Mouse (Mus musculus): ENCODE results near the gene Kcnd1.
"Not testable (repeated sequence)": the region's sequence is repeated elsewhere in the genome, so short reads cannot be mapped to it uniquely, and the experiment has no call there.

The Kcnd1 gene

DNA sequence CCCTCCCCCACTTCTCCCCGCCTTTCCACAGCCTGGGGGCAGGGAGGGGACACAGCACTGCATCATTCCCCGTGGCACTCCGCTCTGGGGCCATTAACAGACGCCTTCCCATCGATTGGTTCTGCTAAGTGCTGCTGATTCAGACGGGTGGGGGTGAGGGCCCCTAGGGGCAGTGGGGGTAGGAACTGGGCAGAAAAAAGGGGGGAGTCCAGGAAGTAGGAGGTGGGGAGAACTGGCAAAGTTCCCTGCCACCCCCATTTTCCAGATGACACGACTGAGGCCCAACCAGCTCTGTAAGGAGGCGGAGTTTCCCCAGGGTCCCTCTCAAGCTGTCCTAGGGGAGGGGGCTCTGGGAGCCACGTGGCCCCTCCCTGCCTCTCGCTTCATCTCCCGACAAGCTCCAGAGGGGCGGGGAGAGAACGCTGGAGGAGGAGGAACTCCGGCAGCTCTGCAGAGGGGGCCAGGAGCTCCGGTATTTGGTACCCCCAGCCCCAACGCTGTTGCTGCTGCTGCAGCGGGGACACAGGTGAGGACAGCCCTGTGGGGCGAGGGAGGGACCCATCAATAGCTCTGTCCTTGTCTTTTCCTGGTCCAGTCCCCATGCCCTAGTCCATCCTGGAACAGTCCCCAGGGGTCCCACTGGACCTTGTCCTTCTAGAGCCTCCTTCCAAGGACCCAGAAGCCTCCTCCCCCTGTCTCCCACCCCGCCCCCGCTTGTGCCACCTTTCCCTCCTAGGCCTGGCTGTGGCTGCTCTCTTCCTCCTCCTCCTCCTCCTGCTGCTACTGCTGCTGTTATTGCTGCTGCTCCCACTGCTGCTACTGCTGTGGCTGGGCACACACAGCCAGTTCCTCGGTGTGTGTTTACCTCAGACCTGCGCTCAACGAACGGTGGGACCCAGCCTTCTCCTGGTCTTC lies at the start of gene Kcnd1:
Gene Kcnd1 (plus strand): TSS at position 425 of the 915 bp plus-strand sequence.
- DNase-seq (ENCODE audit: low spot score), result peak; percentile 26

DNA sequence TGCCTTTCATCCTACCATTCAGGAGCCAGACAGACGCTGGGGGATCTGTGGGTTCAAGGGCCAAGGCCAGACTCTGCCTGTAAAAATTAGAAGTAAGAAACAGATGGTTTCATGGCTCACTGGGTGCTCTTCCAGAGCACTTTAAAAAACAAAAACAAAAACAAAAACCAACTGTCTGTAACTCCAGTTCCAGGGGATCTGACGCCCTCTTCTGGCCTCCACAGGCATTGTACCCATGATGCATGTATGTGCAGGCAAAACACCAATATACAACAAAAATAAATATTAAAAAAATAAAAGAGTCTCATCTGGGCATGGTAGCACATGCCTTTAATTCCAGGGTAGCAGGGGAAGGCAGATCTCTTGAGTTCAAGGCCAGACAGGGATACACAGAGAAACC lies 49.3 kb upstream of the Kcnd1 start:
- no peak for DNase-seq (ENCODE audit: low spot score)

DNA sequence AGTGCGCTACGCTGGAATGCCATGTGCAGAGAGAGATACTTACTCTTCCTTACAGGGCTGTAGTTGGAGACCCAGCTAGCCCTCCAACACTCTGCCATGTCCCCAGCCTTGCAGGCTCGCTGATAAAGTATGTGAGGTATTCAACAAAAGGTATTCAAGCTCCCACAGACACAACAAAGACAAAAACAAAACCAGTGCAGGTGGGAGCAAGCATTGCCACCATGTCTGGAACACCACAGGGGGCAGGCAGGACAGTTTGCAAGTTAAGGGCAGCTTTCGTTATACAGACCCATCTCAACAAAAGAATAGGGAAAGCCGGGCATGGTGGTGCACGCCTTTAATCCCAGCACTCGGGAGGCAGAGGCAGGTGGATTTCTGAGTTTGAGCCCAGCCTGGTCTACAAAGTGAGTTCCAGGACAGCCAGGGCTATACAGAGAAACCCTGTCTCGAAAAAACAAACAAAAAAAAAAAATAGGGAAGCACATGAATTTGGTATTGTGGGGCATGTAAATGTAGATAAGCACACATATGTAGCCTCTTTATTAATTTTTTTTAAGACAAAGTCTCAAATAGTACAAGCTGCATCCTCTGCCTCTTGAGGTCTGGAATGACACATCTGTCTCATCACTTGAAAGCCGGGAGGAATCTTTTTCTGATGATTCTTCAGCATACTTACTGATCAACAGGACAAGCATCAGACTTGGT lies 46.4 kb upstream of the Kcnd1 start:
- no peak for DNase-seq (ENCODE audit: low spot score)

DNA sequence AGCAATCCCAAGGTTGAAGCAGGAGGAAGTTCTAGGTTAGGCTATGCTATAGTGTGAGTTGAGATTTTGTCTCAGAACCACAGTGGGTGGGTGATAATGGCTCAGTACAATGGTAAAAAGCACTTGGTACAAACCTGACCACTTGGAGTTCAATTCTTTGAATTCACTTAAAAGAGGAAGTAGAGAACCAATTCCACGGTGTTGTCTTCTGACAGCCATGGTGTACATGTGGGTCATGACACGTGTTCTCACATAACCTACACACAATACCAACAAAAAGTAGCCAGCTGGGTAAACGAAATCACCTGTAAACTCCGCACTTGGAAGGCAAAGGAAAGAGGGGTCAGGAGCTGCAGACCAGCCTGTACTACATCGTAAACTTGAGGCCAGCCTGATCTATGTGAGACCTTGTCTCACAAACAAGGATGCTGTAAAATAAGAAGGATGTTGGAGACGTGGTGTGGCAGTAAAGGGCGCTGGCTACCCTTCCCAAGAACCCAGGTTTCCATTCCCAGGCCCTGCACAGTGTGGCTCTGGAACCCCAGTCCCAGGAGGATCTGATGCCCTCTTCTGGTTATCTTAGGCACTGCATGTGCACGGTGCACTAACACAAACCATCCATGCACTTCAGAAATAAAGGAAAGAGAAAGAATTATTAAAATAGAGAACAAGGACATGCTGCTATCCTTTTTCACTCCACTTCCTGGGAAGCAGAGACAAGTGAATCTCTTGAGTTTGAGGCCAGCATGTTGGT lies 45.6 kb upstream of the Kcnd1 start:
- DNase-seq (ENCODE audit: low spot score), result no peak

DNA sequence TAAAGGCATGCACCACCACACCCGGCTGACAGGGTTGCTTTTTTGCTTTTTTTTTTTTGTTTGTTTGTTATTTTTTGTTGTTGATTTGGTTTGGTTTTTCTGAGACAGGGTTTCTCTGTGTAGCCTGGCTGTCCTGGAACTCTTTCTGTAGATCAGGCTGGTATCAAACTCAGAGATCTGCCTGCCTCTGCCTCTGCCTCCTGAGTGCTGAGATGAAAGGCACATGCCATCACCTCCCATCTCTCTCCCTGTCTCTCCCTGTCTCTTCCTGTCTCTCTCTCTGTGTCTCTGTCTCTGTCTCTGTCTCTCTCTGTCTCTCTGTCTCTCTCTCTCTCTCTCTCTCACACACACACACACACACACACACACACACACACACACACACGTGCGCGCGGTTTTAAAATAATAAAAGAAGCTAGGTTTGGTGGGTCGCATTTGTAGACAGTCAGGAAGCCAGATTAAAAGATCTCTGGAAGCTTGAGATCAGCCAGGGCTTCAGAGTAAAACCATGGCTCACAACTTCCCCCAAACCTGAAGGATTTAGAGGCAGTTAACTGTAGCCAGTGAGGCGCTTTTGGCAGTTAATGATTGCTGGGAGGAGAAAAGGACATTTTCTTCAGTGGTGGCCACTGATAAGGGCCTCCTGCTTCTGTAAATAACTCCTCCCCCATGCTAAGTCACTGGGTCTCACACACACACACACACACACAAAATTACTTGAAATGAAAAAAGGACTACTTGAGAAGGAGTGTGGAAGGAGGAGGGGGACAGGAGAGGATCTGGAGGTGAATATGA lies 43.4 kb upstream of the Kcnd1 start:
- peak; percentile 49 for DNase-seq (ENCODE audit: low spot score)

DNA sequence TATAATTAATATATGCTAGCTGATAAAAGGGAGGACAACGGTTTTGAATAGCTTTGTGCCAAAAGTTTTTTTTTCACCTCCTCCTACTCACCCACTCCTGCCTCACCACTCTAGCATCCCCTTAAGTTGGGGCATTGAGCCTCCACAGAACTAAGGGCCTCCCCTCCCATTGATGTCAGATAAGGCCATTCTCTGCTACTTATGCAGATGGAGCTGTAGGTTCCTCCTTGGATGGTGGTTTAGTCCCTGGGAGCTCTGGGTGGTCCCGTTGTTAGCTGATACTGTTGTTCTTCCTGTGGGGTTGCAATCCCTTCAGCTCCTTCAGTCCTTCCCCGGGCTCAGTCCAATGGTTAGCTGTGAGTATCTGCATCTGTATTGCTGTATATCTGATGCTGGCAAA lies 42.8 kb upstream of the Kcnd1 start:
- DNase-seq (ENCODE audit: low spot score), result no peak

DNA sequence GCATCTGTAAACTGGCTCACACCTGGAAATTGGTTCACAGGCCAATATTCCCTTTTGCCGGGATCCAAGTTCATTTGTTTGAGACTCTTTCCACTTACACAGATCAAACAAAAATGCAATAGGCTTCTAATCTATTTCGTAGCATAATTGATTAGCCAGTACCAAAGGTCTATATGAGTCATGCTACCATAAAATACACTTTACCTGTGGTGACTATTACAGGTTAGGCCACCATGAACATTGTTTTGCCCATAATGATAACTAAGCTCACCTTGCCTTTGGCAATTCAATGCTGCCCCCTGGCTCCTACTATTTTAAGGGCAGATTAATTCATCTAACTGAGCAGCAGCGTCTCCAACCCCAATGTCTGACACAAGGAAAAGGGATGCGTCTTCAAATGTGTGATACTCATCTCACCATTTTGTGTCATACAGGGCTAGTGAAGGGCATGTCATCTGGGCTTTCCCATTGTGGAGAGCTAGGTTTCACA lies 39.4 kb upstream of the Kcnd1 start:
- no peak for DNase-seq (ENCODE audit: low spot score)

DNA sequence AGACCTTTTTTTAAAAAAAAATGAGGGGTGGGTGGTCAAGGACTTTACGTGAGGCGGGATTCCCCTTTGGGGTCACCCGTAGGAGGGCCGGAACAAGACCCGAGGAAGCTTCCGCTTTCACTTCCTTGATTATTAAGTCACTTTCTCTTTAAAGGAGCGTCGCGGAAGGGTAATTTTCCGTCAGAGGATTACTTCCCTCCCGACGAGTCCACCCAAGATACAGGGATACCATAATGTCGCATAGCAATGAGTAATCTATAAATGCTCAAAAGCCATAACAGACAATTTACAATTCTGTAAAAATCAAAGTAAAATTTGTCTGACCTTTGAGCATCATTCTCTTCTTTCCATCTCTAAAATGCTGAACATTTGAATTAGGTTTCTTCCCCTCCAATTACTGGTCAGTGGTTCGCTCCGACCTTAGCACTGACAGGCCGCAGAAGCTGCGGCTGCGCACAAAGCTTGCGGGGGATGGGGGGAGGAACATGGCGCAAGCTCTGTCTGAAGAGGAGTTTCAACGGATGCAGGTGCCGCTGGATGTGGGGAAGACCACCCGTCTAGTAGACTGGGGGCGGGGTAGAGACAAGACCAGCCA lies 32.5 kb upstream of the Kcnd1 start, which contains the start of gene Gripap1:
Gene Gripap1 (plus strand): TSS at position 224 of the 595 bp plus-strand sequence.
- DNase-seq (ENCODE audit: low spot score), result peak; percentile 74

DNA sequence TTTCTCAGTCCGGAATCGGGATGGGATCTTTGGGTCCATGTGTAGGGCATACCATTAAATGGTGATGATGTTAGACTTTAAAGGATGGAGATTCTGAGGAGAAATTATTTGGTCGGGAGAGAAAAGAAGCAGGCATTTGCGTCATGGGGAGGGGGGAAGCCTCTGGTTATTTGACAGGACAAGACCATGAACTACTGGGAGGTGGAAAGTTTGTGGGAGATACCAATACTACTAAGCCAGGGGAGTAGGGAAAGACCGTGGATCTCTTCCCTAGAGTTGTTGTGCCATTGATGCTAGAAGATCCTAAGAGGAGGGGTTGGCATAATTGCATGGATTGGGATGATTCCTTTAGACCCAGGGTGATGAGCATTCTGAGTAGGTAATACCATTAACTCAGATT lies 31.8 kb upstream of the Kcnd1 start:
- no peak for DNase-seq (ENCODE audit: low spot score)

DNA sequence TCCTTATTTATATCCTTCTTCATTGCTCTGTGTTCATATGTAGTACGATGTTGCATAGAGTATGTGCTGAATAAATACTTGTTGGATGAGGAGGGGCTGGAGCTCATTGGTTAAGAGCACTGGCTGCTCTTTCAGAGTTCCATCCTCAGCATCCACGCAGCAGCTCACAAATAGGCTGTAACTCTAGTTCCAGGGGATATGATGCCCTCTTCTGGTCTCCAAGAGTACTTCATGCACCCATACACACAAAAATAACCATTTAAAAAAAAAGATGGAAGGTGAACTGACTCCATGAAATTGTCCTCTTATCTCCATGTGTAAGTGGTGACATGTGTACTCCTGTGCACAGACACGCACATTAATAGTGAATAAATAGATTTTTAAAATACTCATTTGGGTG lies 28.7 kb upstream of the Kcnd1 start:
- DNase-seq (ENCODE audit: low spot score), result no peak

DNA sequence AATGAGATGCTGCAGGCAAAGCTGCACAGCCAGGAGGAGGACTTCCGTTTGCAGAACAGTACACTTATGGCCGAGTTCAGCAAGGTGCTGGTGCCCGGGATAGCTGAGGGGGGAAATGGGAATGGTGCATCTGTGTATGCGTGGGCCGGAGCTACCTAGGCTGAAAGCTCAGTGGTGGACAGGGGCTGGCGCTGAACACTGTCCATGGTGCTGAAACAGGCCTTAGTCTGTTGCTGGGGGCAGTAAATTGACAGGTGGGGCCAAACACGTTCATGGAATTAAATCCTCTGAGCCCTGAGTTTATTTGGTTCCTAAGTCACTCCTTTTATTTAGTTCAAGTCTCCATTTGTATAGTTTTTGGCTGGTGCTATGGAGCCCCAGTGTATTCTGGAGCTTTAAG lies 27.1 kb upstream of the Kcnd1 start:
- DNase-seq (ENCODE audit: low spot score), result peak; percentile 27

DNA sequence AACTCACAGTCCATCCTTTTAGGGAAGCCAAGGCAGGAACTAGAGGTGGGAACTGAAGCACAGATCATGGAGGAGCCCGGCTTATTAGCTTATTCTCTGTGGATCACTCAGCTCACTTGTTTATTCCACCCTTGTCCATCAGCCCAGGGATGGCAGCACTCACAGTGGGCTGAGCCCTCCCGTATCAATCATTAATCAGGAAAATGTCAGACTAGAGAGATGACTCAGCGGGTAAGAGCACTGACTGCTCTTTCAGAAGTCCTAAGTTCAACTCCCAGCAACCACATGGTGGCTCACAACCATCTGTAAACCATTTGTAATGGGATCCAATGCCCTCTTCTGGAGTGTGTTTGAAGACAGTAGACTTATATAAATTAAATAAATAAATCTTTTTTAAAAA lies 24.8 kb upstream of the Kcnd1 start:
- DNase-seq (ENCODE audit: low spot score), result peak; percentile 62

DNA sequence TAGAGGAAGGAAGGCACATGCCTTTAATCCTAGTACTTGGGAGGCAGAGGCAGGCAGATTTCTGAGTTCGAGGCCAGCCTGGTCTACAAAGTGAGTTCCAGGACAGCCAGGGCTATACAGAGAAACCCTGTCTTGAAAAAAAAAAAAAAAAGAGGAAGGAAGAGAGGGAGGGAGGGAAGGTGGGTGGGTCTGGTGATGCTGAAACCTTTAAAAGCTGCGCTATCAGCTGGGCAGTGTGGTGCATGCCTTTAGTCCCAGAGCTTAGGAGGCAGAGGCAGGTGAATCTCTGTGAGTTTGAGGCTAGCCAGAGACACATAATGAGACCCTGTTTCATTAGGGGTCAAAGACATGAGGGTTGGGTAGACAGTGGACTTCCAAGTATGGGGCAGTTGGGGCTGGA lies 19.9 kb upstream of the Kcnd1 start:
- not testable (repeated sequence) for DNase-seq (ENCODE audit: low spot score)

DNA sequence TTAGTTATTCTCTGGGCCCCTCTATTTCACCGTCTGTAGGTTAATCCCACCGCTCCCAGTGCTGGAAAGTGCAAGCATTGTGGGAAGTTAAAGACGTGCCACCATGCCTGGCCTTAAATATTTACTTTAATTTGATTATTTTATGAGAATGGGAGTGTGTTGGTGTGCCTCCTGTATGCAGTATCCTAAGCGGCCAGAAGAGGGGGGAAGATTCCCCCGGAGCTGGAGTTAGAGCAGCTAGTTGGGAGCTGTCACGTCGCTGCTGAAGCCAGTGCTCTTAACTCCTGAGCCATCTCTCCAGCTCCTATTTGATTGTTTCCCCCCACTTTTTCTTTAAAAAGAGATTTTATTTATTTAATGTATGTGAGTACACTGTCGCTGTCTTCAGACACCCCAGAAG lies 7.1 kb upstream of the Kcnd1 start:
- not testable (repeated sequence) for DNase-seq (ENCODE audit: low spot score)

DNA sequence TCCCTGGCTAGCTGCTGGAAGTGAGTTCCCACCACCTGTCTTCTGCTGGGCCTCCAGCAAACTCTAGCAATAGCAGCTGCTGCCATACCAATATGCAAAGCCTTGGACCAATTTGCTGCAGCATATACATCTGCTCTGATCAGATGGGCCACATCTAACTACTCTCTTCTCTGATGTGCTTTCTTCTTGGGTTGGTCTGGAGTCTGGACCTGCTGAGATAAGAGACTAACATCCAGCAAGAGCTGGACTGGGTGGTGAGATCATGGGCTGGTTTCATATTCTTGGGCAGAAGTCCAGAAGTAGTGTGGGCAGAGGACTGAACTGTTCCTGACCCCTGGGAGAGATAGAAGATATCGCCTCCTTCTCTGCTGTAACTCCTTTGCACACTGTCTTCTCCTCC lies 15.1 kb downstream of the Kcnd1 start:
- no peak for DNase-seq (ENCODE audit: low spot score)

DNA sequence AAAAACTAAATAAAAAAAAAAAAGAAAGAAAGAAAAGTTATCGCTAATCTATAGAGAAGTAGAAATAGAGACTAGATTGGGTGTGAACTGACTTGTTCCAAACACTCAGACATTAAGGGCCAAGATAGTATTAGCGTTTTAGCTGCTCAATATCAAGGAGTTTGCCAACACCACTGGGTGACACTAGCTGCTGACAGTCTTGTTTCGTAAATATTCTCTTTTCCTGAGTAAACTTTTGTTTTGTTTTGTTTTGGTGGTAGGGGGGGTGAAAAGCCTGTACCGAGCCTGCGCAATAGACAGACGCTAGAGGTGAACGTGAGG lies 18.7 kb downstream of the Kcnd1 start:
- no peak for DNase-seq (ENCODE audit: low spot score)

DNA sequence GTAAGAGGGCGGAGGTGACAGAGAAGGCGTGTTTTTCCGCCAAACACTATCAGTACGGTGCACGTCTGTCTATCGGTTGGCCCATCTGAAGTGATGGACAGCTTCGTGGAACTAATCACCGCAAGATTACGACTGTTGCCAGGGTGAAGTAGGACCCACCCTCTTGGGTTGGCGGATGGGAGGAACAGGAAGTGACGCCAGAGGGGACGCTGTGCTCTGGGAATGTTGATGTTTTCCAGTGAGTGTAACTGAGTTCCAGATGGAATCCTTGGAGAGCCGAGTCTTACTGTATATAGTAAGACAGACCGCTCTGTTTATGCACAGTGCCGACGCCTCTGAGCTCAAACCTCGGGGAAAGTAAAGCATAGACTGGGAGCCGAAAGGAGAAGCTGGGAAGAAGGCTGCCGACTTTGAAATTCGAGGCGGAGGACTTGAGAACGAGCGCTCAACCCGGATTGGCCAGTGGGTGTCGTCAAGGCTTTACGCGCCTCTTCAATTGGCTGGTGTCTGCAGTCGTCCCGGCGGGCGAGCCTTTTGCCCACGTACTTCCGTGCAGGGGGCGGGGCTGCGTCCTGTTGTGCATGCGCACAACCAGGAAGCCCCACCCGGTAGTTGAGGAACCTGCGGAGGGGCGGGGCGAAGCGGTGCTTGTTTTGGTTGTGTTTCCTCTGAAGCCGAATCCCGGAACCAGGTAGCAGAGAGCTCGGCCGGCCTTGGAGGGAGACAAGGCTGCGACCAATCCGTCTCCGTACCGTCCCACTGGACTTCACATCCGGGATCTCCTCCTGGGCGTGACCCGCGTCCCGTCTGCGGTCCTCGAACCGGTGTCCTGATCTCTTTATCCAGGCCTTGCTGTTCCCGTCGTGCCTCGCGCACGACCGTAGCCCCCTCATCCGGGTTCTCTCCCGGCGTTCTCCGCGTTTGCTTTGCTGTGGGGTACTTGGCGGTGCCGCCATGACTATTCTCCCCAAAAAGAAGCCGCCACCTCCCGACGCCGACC lies 19.4 kb downstream of the Kcnd1 start, which contains the start of gene Otud5:
Gene Otud5 (plus strand): TSS at position 202 of the 1,000 bp plus-strand sequence.
- DNase-seq (ENCODE audit: low spot score), result peak; percentile 94

DNA sequence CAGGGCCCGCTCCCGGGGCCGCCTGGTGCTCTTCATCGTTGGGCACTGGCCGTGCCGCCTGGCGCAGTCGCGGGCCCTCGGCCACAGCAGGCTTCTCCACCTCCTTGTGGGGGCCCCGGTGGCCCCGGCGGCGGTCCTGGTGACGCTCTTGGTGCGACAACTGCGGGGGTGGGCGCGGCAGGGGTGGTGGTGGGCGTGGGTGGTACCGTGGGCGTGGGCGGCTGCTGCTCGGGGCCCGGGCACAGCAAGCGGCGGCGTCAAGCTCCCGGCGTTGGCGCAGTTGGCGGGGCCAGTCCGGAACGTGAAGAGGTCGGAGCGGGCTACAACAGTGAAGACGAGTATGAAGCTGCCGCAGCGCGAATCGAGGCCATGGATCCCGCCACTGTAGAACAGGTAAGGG lies 20.2 kb downstream of the Kcnd1 start:
- peak; percentile 15 for DNase-seq (ENCODE audit: low spot score)

DNA sequence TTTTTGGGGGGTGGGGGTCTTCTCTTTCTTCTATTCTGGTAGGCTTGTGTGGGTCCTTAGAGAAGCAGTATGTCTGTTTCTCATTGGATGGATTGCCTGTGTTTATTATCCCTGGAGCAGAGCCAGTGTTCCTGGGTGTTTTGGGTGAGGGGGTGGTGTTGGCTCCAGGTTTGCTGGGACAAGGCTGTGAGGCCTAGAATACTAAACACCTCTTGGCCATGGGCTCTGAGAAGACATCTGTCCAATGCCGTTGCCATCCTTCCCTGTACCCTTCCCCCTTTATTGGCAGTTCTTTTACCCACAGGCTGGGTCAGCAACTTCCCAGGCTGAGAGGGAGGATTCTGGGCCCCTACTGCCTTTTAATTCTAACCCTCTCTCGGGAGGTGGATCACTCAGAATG lies 25.8 kb downstream of the Kcnd1 start:
- DNase-seq (ENCODE audit: low spot score), result no peak

DNA sequence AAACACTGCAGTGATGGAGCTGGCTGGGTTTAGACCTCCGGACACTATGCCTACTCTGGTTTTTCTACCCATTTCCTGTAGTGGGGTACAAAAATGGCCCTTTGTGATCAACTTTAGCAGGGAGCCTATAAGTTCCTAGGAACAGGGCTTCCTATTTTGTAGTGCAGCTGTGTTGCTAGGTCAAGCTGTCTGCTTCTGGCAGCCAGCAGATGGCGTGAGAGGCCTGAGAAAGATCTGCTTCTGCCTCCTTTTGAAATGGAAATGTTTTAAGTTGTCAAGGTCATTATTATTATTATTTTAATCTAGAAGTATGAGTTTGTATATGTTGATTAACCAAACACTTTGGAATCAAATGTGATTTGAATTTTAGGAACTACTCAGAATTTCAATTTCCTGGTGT lies 32.5 kb downstream of the Kcnd1 start:
- DNase-seq (ENCODE audit: low spot score), result no peak

Measured in yolk sac, embryonic 10.5 days (tissue).